Mouse (Mus musculus): ENCODE data around the gene Gm7138.
"Not testable (repeated sequence)": the region's sequence is repeated elsewhere in the genome, so short reads cannot be mapped to it uniquely, and the experiment has no call there.

The Gm7138 gene

DNA sequence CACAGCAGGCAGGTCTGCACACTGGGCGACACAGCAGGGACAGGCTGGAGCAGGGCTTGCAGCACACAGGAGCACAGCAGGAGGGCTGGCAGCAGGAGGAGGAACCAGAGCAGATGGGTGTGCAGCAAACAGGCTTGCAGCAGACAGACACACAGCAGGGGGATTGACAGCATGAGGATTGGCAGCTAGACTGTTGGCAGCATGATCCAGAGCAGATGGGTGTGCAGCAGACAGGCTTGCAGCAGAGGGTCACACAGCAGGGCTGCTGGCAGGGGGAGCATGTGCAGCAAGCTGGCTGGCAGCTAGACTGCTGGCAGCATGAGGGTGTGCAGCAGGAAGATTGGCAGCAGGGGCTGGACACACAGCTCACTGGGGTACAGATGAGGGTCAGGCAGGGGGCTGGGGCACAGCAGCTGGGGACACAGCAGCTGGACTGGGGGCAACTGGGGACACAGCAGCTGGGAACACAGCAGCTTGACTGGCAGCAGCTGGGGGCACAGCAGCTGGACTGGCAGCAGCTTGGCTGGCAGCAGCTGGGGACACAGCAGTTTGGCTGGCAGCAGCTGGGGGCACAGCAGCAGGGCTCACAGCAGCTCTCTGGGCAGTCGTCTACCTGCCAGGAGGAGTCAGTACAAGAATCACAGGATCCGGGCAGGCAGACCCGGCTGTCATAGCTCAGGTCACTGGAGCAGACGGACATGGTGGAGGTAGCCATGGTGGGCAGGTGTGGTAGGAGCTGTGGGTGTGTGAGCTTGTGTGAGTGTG is 34.6 kb downstream of the Gm7138 start, which contains the start of gene Gm18596:
Gene Gm18596 (minus strand): TSS at position 715 of the 765 bp plus-strand sequence.
- not testable (repeated sequence) for DNase-seq

DNA sequence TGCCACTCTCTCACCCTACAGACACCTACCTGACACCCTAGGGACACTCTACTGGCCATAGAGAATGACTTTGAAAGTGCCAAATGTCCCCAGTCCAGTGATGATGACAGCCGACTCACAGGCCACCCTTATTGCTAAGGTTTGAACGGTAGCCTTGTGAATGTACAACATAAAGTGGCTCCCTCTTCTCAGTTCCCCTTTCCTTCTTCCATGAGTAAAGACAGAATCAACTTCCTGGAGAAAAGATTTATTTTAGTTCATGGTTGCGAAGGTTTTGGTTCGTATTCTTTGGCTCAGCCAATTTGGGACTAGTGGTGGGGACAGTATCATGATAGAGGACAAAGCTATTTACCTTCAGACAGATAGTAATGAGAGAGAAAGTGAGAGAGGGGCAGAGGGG is 37.8 kb downstream of the Gm7138 start:
- DNase-seq, result no peak

DNA sequence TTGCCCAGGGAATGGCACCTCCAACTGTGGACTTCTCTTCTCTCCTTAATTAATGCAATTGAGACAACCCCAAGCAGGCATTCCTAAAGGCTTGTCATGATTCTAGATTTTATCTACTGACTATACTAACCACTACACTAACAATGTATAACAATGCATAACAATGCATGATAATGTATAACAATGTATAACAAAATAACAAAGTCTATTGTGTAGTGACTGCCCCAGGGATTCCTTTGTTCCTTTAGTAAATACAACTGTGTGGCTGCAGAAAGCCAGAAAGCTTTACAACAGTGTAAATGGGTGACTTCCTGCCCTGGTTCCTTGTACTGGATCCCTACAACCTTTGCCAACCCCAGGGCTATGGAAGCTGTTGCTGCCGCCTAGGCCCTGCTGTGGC is 40.8 kb downstream of the Gm7138 start:
- no peak for DNase-seq

DNA sequence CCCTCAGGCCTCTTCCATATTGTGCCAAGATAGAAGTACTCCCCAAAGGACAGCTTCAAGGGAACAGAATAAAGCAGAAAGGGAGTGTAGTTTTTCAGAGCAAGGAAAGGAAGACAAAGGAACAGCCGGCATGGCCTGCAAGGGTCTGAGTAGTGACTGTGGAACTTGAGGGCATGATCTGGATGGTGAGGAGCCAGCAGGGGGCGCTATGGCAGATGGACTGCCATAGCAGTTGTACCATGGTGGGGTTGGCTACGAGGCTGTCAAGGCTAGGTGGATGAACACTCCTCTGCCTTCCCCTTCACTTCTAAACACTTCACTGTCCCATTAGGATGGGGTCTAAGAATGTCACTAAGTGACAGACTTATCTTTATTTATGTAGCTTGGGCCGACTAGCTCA is 47.5 kb downstream of the Gm7138 start:
- DNase-seq, result no peak

DNA sequence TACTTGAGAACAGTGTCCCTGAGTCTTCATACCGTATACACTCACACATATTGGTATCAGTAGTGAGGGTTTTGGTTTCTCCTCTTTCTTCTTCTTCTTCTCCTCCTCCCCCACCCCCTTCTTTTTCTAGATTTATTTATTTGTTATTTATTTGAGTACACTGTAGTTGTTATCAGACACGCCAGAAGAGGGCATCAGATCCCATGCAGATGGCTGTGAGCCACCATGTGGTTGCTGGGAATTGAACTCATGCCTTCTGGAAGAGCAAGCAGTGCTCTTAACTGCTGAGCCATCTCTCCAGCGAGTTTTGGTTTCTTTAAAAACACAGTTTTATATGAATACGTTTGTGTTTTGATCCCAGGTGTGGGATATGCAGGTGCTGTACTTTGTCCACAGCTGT is 48.5 kb downstream of the Gm7138 start:
- DNase-seq, result no peak

All from cerebellum, adult 8-10 months (tissue).